Mouse (Mus musculus): ENCODE measurements around the gene Chmp6.

Chmp6 gene

DNA sequence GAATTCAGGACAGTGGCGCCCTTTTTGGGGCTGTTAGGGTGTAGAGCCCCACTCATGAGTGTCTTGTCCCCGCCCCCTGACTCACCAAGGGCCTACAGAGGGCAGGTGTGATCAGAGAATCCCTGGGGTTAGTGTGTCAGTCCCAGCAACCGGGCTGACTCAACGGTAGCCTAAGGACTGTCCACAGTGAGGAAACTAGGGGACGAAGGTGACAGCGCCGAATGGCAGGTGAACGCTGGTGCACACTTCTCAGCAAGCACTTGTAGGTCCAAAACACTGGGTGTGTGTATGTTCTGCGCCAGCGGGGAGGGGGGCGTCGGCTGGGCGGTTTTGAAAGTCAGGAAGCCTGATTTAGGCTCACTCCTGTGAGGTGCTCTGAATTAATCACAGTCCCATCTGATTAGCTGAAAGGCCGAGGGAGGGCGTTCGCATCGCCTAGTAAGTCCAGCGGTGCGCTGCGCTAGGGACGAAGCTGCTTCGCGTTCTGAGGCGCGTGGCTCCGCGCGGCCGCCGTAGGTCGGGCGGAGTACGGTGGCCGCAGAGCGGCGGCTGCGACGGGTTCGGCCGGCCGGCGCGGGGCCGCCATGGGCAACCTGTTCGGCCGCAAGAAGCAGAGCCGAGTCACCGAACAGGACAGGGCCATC is at the start of gene Chmp6:
Gene Chmp6 (plus strand): TSS at position 151 of the 644 bp plus-strand sequence.
- peak; percentile 86 for DNase-seq (ENCODE audit: low spot score)

DNA sequence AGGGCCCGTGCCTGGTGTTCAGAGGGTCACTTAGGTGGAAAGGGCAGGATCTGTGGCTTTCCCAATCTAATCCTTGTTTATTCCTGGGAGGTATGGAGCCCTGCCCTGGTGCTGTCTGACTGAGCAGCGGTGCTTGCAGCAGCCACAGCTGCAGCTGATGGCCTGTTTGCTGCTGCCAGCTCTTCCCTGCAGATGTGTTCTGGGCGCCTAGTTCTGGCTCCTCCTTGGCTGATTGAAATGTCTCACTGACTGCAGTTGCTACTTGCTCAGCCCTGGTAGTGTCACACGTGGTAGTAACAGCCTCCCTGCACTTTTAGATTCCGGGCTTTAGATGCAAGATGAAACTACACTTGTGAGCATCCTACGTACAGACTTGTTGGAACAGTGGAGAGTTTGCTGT is 46.4 kb upstream of the Chmp6 start:
- DNase-seq (ENCODE audit: low spot score), result no peak

DNA sequence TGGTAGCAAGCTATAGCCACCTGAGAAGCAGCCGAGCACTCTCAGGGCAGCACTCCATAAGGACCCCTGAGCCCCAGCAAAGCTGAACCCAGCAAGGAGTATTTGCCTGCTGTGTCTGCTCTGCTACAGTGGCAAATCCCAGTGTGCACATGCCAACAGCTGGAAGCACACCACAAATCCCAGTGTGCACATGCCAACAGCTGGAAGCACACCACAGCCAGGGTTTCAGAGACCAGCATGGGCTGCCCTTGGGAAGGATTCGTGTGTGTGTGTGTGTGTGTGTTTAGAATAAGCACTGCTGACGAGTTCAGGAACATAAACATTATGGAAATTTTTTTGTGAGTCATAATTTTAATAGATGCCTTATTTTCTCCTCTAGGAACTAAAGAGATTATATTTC is 45.1 kb upstream of the Chmp6 start:
- DNase-seq (ENCODE audit: low spot score), result no peak

DNA sequence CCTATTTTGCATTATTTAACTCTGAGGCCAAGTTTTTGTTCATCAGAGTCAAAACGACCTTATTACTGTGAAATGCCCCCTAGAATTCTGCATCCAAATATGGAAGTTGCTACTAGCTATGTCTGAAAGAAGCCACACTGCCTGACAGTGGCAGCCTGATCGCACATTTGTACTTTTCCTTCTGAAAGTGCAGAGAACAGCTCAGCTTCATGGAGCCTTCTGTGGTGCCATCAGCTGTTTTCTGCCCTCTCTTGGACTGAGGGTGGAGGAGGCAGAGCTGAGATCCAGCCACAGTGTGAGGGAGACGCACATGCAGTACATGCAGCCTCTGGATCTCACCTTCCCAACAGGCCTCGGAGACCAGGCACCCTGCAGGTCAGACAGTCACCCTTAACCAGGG is 44.7 kb upstream of the Chmp6 start:
- no peak for DNase-seq (ENCODE audit: low spot score)

DNA sequence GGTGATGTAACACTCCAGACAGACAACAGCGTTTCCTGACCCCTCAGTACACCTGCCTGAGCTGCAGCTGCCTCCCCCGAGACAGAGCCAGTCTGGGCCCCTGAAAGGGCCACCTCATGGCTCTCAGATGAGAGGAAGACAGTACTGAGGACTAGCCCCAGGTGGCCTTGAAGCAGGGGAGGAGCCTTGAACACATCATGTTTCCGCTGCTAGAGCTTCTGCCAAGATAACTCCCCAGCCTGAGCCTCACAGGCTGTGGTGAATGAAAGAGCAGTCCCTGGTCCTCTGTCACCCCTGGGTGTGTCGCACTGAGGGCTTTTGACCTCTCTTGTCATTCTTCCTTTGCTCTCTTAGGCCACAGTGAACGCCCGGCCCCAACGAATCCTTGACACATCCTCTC is 42.1 kb upstream of the Chmp6 start:
- no peak for DNase-seq (ENCODE audit: low spot score)

DNA sequence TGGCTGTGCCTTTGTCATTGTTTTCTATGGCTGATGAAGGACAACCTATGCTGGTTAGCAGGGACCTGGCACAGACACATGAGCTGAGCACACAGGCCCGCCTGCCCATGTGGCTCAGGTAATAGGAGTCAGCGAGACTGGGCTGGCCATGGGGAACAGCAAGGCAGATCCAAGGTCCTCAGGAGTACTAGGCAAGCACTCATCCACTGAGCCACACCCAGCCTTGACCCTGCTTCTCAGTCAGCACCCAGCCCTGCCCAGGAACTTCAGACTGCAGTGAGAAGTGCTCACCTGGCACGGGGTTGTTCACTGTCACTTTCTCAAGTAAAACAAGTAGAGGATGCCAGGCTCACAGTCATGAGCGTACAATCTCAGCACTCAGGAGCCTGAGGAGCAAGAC is 39.6 kb upstream of the Chmp6 start:
- DNase-seq (ENCODE audit: low spot score), result no peak

DNA sequence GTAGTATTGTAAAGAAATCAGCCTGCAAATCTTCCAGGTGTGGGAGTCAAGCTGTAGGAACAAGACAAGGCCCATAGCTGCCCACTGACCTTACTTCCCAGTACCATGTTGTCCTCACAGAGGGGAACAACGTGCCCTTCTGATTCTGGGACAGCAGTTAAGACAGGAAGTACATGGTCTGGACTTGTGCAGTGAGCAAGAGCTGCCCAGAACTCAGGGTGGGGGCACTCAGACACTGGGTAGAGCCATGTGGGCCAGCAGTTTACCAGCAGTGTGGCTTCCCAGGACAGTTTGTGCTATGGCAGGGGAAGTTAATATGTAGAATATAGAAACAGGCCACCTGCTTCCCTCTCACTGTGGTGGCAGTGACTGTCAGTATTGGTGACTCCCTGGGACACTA is 38.4 kb upstream of the Chmp6 start:
- no peak for DNase-seq (ENCODE audit: low spot score)

DNA sequence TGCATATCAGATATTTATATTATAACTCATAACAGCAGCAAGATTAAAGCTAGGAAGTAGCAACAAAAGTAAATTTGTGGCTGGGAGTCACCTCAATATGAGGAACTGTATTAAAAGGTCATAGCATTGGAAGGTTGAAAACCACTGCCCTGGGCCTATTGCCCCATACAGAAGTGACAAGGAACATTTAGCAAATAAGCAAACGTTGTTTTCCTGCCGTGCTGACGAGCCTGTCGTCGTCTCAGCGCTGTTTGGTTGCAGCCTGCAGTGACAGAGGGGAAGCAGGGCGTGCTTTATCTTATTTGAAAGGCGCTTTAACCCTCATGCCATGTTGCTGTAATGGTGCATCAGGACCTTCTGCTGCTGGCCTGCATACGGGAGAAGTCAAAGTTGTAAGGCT is 37.6 kb upstream of the Chmp6 start:
- DNase-seq (ENCODE audit: low spot score), result no peak

DNA sequence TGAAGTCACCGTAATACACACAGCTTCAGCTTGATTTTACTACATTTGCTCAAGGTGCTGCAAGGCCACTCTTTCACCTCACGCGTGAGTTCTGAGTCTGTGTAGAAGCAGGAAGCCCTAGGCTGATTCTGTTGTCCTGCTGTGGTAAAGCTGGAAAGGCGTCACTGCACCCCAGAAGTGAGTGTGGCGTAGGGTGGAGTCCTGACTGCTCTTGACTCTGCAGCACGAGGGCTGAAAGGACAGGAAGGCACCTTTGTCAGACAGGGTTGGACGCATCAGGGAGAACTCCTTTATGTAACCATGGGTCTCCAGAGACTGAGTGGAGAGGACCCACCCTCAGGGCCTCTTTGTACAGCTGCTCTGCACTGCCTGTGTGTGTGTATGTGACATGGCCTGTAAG is 36.1 kb upstream of the Chmp6 start:
- DNase-seq (ENCODE audit: low spot score), result no peak

DNA sequence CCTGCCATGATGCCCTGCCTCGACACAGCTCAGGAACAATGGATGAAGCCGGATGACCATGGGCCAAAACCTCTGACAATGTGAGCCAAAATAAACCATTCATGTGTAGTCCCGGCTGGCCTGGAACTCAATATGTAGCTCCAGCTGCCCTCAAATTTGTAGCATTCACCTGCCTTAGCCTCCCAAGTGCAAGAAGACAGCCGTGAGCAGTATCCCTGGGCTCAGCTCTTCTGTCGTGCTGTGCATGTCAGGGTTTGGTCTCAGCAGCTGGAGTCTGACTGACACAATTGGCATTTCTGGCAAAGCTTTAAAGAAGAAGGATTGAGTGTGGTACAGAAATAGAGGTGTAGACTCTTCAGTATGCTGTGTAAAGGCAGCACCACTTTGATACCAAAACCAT is 33.7 kb upstream of the Chmp6 start:
- DNase-seq (ENCODE audit: low spot score), result no peak

DNA sequence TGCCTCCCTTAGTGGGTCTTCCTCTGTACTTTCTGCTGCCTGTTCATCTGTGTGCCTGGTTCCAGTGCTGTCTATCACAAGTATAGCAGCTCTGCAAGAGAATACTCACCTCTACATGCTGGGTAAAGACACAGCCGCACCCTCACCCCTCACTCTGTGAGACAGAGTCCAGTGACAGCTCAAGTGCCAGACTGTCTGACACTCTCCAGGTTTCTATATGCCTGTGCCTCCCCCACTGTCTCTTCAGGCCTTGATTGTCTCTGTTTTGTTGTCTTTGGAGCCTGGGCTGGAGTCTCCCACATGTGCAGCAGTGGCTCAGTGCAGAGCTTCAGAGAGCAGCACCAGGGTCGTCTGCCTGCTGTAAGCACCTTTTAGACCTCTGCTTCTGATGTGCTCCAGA is 29.6 kb upstream of the Chmp6 start:
- DNase-seq (ENCODE audit: low spot score), result no peak

DNA sequence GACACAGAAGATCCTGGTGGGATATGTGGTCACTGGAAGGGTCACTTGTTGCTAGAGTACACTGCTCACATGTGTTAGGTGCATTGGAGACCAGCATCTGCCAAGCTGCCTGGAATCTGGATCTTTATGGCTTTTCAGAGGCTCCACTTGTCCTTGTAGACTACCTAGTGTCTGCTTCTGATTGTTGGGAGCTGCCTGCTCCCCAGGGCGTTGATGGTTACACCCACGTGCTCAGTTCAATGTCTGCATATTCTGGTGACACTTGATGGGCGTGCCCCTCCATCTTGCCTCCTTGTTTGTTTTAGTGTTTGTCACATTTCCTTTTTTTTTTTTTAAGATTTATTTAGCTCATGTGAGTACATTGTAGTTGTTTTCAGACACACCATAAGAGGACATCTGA is 23.3 kb upstream of the Chmp6 start:
- no peak for DNase-seq (ENCODE audit: low spot score)

DNA sequence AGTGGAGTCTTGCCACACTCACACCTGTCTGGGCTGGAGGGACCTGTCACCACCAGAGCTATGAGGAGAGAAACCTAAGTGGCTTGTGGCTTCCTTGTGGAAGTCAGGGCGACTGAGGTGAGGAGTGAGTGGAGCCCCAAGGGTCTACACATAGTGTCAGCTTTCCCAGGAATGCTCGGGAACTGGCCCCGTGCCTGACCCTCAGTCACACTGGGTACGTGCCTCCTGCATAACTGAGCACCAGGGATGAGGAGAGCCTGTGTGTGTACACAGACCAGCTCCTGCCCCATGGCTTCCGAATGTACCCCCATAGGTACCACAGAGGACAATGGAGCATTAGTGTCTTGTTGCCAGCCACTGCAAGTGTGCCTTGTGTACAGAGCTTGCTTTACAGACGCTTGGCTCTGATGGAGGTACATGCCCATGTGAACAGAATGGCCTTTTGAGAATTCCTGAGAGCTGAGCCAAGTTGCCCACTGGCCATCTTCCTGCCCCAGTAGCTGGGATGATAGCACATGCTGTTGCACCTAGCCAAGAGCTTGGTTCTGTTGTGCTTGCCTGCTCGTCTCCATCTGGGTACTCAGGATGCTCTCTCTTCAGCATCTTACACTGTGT is 21.5 kb upstream of the Chmp6 start:
- no peak for DNase-seq (ENCODE audit: low spot score)

DNA sequence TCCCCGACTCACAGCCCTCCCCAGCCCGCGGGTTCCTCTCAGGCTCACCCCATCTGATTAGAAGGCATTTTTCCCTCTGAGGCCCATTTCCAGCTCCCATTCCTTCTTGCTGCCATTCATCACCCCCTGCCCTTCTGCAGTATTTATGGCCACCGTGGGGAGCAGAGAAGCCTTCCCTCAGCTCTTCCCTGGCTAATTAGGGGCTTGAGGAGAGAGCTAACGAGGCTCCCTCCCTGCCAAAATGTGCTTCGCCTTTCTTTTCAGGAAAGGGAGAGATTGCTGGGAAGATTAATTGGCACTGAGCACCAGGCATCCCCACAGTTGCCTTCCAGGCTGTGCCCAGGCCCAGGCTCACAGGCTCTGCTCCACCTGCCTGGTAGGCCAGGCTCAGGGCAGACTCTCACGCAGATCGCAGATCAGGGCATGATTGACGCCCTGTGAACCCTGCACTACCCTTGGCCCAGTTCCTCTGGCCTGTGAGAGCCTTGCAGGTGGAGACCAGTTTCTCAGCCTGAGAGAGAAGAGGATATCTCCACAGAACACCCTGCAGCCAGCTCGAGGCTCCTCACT is 19.5 kb upstream of the Chmp6 start:
- no peak for DNase-seq (ENCODE audit: low spot score)

DNA sequence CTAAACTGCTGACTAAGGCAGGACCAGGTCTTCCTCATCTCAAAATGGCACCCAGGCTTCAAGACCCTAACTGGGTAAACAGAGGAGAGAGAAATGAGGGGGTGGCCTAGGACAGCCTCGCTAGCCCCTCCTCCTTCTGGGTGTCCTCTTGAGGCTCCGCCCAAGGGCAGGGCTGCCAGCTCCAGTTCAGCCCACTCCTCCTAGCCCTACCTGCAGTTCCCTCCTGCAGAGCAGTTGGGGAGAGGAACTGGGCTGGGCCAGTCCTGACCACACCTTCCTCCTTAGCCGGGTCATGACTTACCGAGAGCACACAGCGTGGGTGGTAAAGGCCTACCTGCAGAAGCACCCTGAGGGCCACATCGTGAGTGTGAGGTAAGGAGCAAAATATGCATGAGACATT is 18.6 kb upstream of the Chmp6 start:
- no peak for DNase-seq (ENCODE audit: low spot score)

DNA sequence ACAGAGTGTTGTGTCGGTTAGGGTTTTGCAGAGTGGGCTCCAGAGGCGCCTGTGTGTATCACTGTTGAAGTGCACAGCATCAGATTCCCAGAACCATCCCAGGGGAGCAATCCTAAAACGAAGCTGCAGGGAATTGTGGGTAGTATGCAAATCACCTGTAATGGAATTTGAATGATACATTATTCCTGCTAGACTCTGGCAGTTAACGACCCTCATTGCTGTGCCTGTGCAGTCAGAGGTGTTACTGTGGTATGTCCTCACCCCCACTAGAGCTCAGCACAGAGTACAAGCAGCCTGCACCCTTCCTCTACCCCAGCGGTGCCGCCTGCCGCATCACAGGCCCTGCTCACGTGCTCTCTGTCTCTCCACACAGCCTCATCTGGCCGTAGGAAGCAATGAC is 16.2 kb upstream of the Chmp6 start:
- DNase-seq (ENCODE audit: low spot score), result no peak

DNA sequence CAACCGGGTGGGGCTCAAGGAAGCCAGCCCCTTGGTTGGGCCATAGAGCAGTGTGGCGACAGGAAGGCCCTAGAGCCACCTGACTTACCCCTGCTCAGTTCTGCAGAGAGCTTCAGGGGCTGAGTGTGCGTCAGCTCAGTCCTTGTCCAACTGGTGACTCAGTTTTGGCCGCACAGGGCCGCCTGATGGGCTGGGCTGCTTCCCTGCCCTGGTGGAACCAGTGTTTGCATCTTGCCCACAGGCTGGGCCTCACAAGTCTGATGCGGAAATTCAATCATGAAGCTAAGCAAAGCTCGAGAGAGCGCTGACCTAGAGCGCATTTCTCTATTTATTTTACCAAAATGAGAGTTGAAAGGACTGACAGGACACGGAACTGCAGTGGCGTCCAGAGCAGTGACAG is 14.3 kb upstream of the Chmp6 start:
- DNase-seq (ENCODE audit: low spot score), result no peak

DNA sequence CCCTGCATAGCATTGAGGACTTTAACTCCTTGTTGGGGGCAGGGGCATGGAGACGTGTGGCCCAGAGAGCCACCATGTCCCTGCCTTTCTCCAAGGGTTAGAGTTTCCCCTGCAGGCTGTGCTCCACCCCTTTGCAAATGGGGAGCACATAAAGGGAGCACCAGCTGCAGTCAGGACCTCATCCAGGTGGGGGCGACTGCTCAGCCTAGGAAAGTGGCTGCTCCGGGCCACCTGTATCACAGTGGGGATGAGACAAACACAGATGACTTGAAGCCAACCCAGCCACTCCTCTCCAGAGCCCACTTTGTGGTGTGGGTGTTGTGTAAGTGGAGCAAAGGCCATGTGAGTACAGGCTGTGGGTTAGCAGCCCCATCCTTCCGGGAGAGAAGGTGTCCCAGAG is 12.1 kb upstream of the Chmp6 start:
- DNase-seq (ENCODE audit: low spot score), result no peak

DNA sequence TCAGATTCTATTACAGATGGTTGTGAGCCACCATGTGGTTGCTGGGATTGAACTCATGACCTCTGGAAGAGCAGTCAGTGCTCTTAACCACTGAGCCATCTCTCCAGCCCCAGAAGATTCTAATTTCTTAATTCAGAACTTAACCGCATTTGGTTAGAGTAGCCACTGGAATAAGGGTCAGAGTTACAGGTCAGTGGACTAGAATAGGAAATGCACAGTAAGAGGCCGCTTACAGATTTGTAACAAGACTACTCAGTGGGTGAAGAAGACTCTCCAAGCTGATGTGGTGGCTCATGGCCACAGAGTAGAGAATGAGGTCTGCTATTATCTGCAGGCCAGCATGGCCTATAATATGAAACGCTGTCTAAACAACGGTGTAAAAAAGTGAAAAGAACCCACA is 10.3 kb upstream of the Chmp6 start:
- DNase-seq (ENCODE audit: low spot score), result no peak

DNA sequence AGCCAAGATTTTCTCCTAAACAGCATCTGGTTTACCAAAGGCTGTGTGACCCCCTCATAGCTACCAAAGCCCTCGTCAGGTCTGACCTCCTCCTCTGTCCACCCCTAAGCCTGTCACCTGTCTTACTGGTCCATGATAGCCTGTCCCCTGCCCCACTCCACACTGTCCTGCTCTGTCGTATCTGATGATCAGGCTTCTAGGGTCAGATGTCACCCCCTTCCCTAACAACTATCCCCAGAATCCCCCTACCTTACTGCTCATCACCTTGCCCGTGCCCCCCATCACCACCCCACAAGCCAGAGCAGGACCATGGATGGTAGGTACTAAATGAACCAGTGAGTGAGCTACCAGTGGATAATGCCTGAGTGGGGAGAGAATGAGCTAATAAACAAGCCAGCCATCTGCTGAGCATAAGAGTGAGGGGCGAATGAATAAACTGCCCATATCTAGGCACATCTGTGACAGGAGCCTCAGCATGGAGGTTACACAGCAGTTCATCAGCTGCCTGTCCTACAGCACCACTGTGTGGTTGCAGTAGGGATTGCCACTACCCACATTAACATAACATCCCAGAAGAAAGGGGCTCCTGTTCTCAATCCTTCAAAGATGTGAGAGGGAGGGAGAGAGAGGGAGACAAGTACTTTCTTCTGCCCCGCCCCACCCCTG is 8.5 kb upstream of the Chmp6 start:
- peak; percentile 61 for DNase-seq (ENCODE audit: low spot score)

DNA sequence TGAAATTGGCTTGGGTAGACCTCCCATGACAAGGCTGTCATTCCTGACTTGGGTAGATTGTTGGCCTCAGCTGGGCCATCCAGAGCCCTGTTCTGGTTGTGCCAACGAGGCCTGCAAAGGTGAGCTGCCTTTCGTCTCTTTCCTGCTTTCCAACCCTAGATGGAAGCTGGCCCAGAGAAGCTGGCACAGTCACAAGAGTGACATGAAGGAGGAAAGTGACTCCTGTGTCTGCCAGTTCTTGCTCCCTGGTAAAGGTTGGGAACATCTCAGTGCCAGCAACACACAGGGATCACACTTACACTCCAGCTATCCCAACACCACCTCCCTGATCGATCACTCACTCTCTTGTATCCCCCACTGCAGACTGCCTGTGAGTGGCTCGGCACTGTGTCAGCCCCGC is 7.4 kb upstream of the Chmp6 start:
- DNase-seq (ENCODE audit: low spot score), result no peak

DNA sequence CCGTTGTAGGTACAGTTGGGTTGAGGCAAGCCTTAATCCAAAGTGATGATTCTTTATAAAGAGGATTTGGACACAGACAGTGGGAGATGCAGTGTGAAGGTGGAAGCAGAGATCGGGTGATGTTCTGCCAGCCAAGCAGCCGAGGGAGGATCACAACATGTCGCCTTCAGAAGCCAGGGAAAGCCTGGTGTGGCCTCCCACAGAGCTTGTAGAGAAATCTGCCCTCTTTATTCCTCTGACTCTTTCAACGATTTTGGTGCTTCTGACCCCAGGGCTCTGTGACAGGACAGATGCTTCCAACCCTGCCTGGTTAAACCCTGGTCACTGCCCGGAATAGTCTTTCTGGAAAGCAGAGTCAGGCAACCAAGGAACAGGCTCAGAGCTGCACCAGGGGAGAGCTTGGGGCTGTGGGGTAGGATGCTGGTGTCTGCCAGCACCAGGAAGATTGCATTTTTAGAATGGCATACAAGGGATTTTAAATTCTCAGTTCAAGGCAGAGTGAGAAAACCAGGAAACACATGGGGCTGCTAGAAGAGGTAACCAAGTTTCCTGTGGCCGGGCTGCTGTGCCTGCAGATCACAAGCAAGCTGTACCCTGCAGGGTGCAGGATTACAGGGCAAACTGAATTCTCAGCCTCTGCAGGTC is 6.1 kb upstream of the Chmp6 start:
- DNase-seq (ENCODE audit: low spot score), result no peak

DNA sequence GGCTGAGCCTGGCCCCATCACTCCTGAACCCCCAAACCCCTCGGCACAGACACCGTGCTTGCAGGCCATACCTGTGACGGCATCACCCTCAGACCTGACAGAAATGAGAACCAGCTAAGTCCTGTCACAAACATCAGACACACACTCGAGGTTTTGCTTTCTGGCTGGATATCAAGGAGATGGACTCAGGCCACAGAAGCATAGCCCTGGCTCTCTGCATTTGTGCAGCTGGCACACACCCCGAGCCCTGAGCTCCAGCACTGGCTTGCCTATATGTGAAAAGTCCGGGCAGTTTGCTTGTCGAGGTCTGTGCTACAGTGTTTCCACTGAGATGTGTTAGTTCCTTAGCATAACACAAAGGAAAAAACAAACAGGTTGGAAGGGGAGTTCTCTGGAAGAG is 5.5 kb upstream of the Chmp6 start:
- DNase-seq (ENCODE audit: low spot score), result no peak

All from lung, postnatal 25 days (tissue).